ENCODE assay signal across 12 mouse cellular contexts in genomic region chrX:143906699-143907471, GRCm38 (mm10). TPM values are rescaled to one million over a fixed set of nuclear protein-coding genes. Genes with fewer than 3 reads are reported as not detected.
A peak's percentile ranks its signal among the peaks of the same experiment; 100 is the strongest.
DNase-seq lines count a peak whose midpoint lies in the region; ATAC-seq lines count a peak whose summit lies in the region.
"Had no signal": no experiment of that assay in that cellular context is flagged by ENCODE, and none has a peak within 500 bp of the region (broad histone marks: within the 10 kb centered on the region; RNA-seq: fewer than 3 reads in every experiment).

No protein-coding gene starts in this region.

- no peaks in the 10 kb centered on the region for H3K9me3 ChIP-seq in embryonic facial prominence, embryonic 11.5 days (replicated peaks; ENCODE audit: control insufficient read depth, low read length)
- H3K9me3 ChIP-seq in hindbrain, embryonic 14.5 days (ENCODE audit: control insufficient read depth, low read length), result no peaks in the 10 kb centered on the region
- no peaks in the 10 kb centered on the region for H3K9me3 ChIP-seq in neural tube, embryonic 13.5 days

- intact Hi-C loops in left cerebral cortex, postnatal 14 days (cut with DNase I), result no loop called here
- intact Hi-C loops in left cerebral cortex, postnatal 36 days (cut with DNase I), result no loop called here

- WGBS in embryonic facial prominence, embryonic 11.5 days, result 41% methylated on average over 3 of the region's 3 CpGs
- WGBS in hindbrain, embryonic 14.5 days, result 28% methylated on average over 3 of the region's 3 CpGs
- 36% methylated on average over 3 of the region's 3 CpGs for WGBS in neural tube, embryonic 13.5 days

- no peak overlapping the region for H3K9ac ChIP-seq in embryonic facial prominence, embryonic 11.5 days (replicated peaks; ENCODE audit: low read length)
- no peak overlapping the region for H3K9ac ChIP-seq in hindbrain, embryonic 14.5 days
- H3K9ac ChIP-seq in neural tube, embryonic 13.5 days, result no peak overlapping the region

- no peak overlapping the region for H3K4me2 ChIP-seq in embryonic facial prominence, embryonic 11.5 days (ENCODE audit: low read depth, low read length)
- H3K4me2 ChIP-seq in hindbrain, embryonic 14.5 days (replicated peaks), result peak overlapping the region; percentile 17; the same call in 1 of the 2 replicates
- no peak overlapping the region for H3K4me2 ChIP-seq in neural tube, embryonic 13.5 days

- H3K27ac ChIP-seq in embryonic facial prominence, embryonic 11.5 days (replicated peaks; ENCODE audit: low read depth, low read length), result no peak overlapping the region
- H3K27ac ChIP-seq in hindbrain, embryonic 14.5 days, result peak overlapping the region; percentile 74
- H3K27ac ChIP-seq in neural tube, embryonic 13.5 days (replicated peaks), result peak overlapping the region; percentile 65
- H3K27ac ChIP-seq: macrophage had no signal

- peak; percentile 15 to 34 for DNase-seq in left cerebral cortex, postnatal 14 days (ENCODE audit: low spot score in 2 of 2)
- DNase-seq in left cerebral cortex, postnatal 36 days (ENCODE audit: low spot score in 2 of 2), result no peak
- peak; percentile 58 for DNase-seq in embryonic facial prominence, embryonic 11.5 days (ENCODE audit: low spot score)
- DNase-seq in hindbrain, embryonic 14.5 days (ENCODE audit: low spot score), result peak; percentile 58
- DNase-seq in yolk sac, embryonic 10.5 days (ENCODE audit: low spot score), result no peak
- no peak for DNase-seq in ovary, postnatal 14 days (ENCODE audit: low spot score)
- no peak for DNase-seq in thymus, adult 18-20 months
- DNase-seq: kidney, adult 18-20 months had no signal

- ATAC-seq in embryonic facial prominence, embryonic 11.5 days (replicated peaks; ENCODE audit: insufficient number of reproducible peaks, low FRiP score, low TSS enrichment, low read depth), result no peak; the same call in 1 of the 2 replicates
- ATAC-seq in hindbrain, embryonic 14.5 days (ENCODE audit: low FRiP score), result peak; percentile 75
- peak; percentile 58 for ATAC-seq in neural tube, embryonic 13.5 days (ENCODE audit: low read depth)

- H3K27me3 ChIP-seq in embryonic facial prominence, embryonic 11.5 days (ENCODE audit: control insufficient read depth, insufficient read depth, low read length), result no peaks in the 10 kb centered on the region
- no peaks in the 10 kb centered on the region for H3K27me3 ChIP-seq in hindbrain, embryonic 14.5 days (ENCODE audit: control insufficient read depth, insufficient read depth, low read length)
- H3K27me3 ChIP-seq in neural tube, embryonic 13.5 days, result peaks cover 8% of the 10 kb centered on the region

- H3K4me3 ChIP-seq in embryonic facial prominence, embryonic 11.5 days (ENCODE audit: low read depth, low read length), result no peak overlapping the region
- no peak overlapping the region for H3K4me3 ChIP-seq in hindbrain, embryonic 14.5 days (replicated peaks; ENCODE audit: low read length)
- no peak overlapping the region for H3K4me3 ChIP-seq in neural tube, embryonic 13.5 days

- no peaks in the 10 kb centered on the region for H3K36me3 ChIP-seq in embryonic facial prominence, embryonic 11.5 days (replicated peaks; ENCODE audit: control insufficient read depth, insufficient read depth, low read depth, low read length)
- no peaks in the 10 kb centered on the region; the same call in 1 of the 2 replicates for H3K36me3 ChIP-seq in hindbrain, embryonic 14.5 days (replicated peaks; ENCODE audit: control insufficient read depth, insufficient read depth)
- no peaks in the 10 kb centered on the region for H3K36me3 ChIP-seq in neural tube, embryonic 13.5 days

- no peaks in the 10 kb centered on the region for H3K4me1 ChIP-seq in embryonic facial prominence, embryonic 11.5 days (ENCODE audit: control insufficient read depth, insufficient read depth, low read length)
- peaks cover 35% of the 10 kb centered on the region for H3K4me1 ChIP-seq in hindbrain, embryonic 14.5 days (replicated peaks; ENCODE audit: control insufficient read depth, insufficient read depth, low read length)
- peaks cover 34% of the 10 kb centered on the region for H3K4me1 ChIP-seq in neural tube, embryonic 13.5 days (replicated peaks)

RNA-seq across cellular contexts. Expression of gene Dcx, which starts 26.2 kb away (rescaled TPM):
- 10 to 100 TPM; 55.8 to 56.8 TPM for total RNA-seq in left cerebral cortex, postnatal 14 days (2021)
- total RNA-seq in left cerebral cortex, postnatal 36 days (2021), result 10 to 100 TPM; 22.6 to 32.8 TPM
- polyA plus RNA-seq in embryonic facial prominence, embryonic 11.5 days (2014; fragmentation: Nextera tagmentation; extraction: Ambion mirVana), result 20.1 and 30.9 TPM in 2 replicates
- 346 and 357 TPM in 2 replicates for polyA plus RNA-seq in hindbrain, embryonic 14.5 days (2014; fragmentation: Nextera tagmentation; extraction: Ambion mirVana)
- polyA plus RNA-seq in neural tube, embryonic 13.5 days (2015; fragmentation: Nextera tagmentation; extraction: Ambion mirVana), result 302 and 319 TPM in 2 replicates
- total RNA-seq: ES-E14 had no signal
- polyA plus RNA-seq: macrophage; spleen, adult 2 months had no signal

Comparison
In these comparisons a context has a peak if more than half of its experiments do, and no peak if none do; other contexts are left out.
1. DNase-seq: peak in left cerebral cortex, postnatal 14 days (2 of 2), embryonic facial prominence, embryonic 11.5 days (single experiment) and hindbrain, embryonic 14.5 days (single experiment); none in left cerebral cortex, postnatal 36 days (0 of 2), yolk sac, embryonic 10.5 days (single experiment), ovary, postnatal 14 days (single experiment) and thymus, adult 18-20 months (0 of 2).